Mouse (Mus musculus) C2C12 (cell line): Measurements from ENCODE around the gene Nefh. TPM values are rescaled to one million over a fixed set of nuclear protein-coding genes. Genes with fewer than 3 reads are reported as not detected.

Source experiments
- H3K27me3 ChIP-seq: one replicate; pipeline ENCODE4 v1.6.1; 2011; ENCODE audit not compliant: control insufficient read depth, insufficient read depth, insufficient read length
- H3K36me3 ChIP-seq: one replicate; pipeline ENCODE4 v1.6.1; 2011; ENCODE audit not compliant: control insufficient read depth, insufficient read depth
- H3K4me3 ChIP-seq: one replicate; pipeline ENCODE4 v1.5.1; 2011; ENCODE audit warnings: mild to moderate bottlenecking, control low read depth; ENCODE audit not compliant: poor library complexity, insufficient read depth, severe bottlenecking
- H3K79me2 ChIP-seq: one replicate; pipeline ENCODE4 v1.6.1; 2011; ENCODE audit not compliant: control insufficient read depth, insufficient read depth
- H3K79me3 ChIP-seq: one replicate; pipeline ENCODE4 v1.6.1; 2011; ENCODE audit warnings: low read depth, control low read depth
- H3ac ChIP-seq: one replicate; pipeline ENCODE3; 2011; ENCODE audit warnings: low read depth; ENCODE audit not compliant: control insufficient read depth, insufficient read length
- CEBPB ChIP-seq: IDR thresholded peaks from one replicate; pipeline ENCODE4 v1.6.1; 2011; ENCODE audit warnings: low read depth, mild to moderate bottlenecking, control low read depth, moderate library complexity
- CTCF ChIP-seq: IDR thresholded peaks from one replicate; pipeline ENCODE4 v1.5.1; 2011; ENCODE audit not compliant: control insufficient read depth, insufficient read depth, insufficient read length
- FOSL1 ChIP-seq: IDR thresholded peaks from one replicate; pipeline ENCODE4 v1.8.0; 2011; ENCODE audit warnings: mild to moderate bottlenecking, low read length; ENCODE audit not compliant: poor library complexity, insufficient read depth, severe bottlenecking
- MAX ChIP-seq: IDR thresholded peaks from one replicate; pipeline ENCODE4 v1.6.1; 2011; ENCODE audit warnings: mild to moderate bottlenecking, control low read depth
- MYOD1 ChIP-seq: IDR thresholded peaks from one replicate; pipeline ENCODE4 v1.6.1; 2011; ENCODE audit warnings: low read depth; ENCODE audit not compliant: control insufficient read depth, insufficient read length
- MYOG ChIP-seq: IDR thresholded peaks from one replicate; pipeline ENCODE4 v1.6.1; 2011; ENCODE audit not compliant: control insufficient read depth, insufficient read length; ENCODE audit errors: extremely low read depth
- USF1 ChIP-seq: IDR thresholded peaks from one replicate; pipeline ENCODE4 v1.6.1; 2011; ENCODE audit warnings: low read depth, mild to moderate bottlenecking, control low read depth, moderate library complexity
- long read RNA-seq, 2 experiments: library from polyadenylated mRNA; unstranded; transcript quantifications; one replicate each; pipeline ENCODE4 v2.0.0; 2019 to 2020
- polyA plus RNA-seq: library from polyadenylated mRNA; unstranded; fragments of >200 nt; fragmentation: generic; extraction: Trizol; gene quantifications from one replicate; pipeline ENCODE4 v1.2.1, GENCODE M21; 2012; ENCODE audit warnings: missing spikeins

The Nefh gene
- polyA plus RNA-seq, result 0.02 TPM
- long read RNA-seq, experiment 1, result 0 reads
- long read RNA-seq, experiment 2, result 0 reads

DNA sequence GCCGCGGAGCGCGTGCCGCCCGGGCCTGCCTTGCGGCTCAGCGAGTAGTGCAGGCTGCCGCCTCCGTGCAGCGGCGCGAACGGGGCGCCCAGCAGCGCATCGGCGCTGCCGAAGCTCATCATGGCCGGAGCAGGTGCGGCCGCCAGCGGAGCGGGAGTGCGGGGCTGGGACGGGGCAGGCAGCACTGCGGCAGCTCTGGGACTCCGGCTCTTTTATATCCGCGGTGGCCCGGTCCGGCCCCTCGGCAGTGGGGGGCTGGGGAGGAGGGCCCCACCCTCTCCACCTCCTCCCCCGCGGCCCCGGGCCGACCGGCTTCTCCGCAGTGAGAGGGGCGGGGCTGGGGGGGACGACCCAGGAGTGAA, at the start of gene Nefh:
Gene Nefh (minus strand): TSS at position 252 of the 362 bp plus-strand sequence.
- Histone ChIP-seq H3K79me3 (no peaks in the 10 kb centered on the region), H3K36me3 (no peaks in the 10 kb centered on the region), H3K79me2 (no peaks in the 10 kb centered on the region), H3ac (no peak within 1 kb of the TSS), H3K27me3 (peaks cover 61% of the 10 kb centered on the region), H3K4me3 (no peak within 1 kb of the TSS)
- no peak for TF ChIP-seq FOSL1
- TF ChIP-seq MYOD1, result no peak
- TF ChIP-seq CEBPB, result no peak
- no peak for TF ChIP-seq USF1
- no peak for TF ChIP-seq MYOG

DNA sequence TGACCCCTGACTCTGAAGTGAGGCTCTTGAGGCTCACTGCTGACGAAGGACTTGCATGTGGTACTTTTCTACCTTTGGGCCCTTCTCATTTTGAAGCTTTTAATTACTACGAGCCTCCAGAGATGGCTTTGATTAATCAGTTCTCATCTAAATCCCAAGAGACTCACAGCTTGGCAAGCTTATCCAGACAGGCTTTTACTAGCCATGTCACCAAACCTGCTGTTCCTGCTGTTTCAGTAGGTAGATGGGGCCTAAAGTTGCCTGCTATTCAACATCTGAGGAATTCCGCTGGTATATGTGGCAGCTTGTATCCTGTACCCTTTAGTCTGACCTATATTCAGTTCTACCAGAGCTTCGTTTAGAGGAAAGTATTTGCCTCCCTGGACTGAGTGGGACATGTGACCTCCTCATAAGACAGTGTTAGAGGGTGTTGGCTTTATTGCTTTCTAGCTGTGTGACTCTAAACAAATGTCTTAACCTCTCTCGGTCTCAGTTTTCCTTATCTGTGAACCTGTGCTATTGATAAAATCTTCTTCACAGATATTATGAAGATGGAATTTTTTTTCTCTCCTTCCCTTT, 48.8 kb upstream of the Nefh start:
- no peaks in the 10 kb centered on the region for H3K27me3 ChIP-seq
- no peaks in the 10 kb centered on the region for H3K79me3 ChIP-seq
- peaks cover 6% of the 10 kb centered on the region for H3K36me3 ChIP-seq
- H3ac ChIP-seq, result no peak overlapping the region
- peaks cover 13% of the 10 kb centered on the region for H3K79me2 ChIP-seq
- no peak overlapping the region for H3K4me3 ChIP-seq
- TF ChIP-seq MAX (no peak), CTCF (no peak), FOSL1 (no peak), CEBPB (no peak)

DNA sequence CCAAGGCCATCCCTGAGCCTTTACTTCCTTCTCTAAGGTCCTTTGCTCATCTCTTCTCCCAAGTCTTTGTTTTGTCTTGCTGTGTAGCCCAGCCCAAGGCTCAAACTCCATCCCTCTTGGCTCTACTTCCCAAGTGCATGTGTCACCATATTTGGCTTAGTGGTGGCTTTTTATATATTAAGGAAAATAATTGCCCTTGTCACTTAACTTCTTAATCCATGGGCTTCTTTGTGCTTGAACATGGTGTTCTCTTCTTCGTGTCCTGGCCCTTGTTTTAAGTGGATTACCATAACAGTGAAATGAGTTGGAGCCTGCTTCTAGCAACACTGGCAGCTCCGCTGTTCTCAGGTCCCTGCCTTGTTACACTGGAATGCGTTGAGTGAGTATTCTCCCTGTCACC, 47.8 kb upstream of the Nefh start:
- TF ChIP-seq MYOD1 (no peak), MYOG (no peak), CTCF (no peak), USF1 (no peak), CEBPB (no peak), MAX (no peak), FOSL1 (no peak)
- H3K79me3 ChIP-seq, result peaks cover 4% of the 10 kb centered on the region
- H3K36me3 ChIP-seq, result peaks cover 8% of the 10 kb centered on the region
- peaks cover 13% of the 10 kb centered on the region for H3K79me2 ChIP-seq
- H3ac ChIP-seq, result no peak overlapping the region
- H3K4me3 ChIP-seq, result no peak overlapping the region
- H3K27me3 ChIP-seq, result no peaks in the 10 kb centered on the region

- TF ChIP-seq MYOD1 (no peak), MYOG (no peak), CTCF (no peak), MAX (no peak), USF1 (no peak), FOSL1 (no peak), CEBPB (no peak)
- H3K4me3 ChIP-seq, result no peak overlapping the region
- no peak overlapping the region for H3ac ChIP-seq
- no peaks in the 10 kb centered on the region for H3K27me3 ChIP-seq
- H3K79me2 ChIP-seq, result peaks cover 24% of the 10 kb centered on the region
- H3K79me3 ChIP-seq, result peaks cover 8% of the 10 kb centered on the region
- peaks cover 8% of the 10 kb centered on the region for H3K36me3 ChIP-seq
Observed at GRCm38 (mm10) chr11:4992471-4992870, 44.6 kb upstream of the Nefh start.

- peaks cover 8% of the 10 kb centered on the region for H3K36me3 ChIP-seq
- peaks cover 23% of the 10 kb centered on the region for H3K79me2 ChIP-seq
- no peak overlapping the region for H3ac ChIP-seq
- H3K79me3 ChIP-seq, result peaks cover 10% of the 10 kb centered on the region
- H3K4me3 ChIP-seq, result no peak overlapping the region
- TF ChIP-seq CTCF (no peak), MYOG (no peak), FOSL1 (no peak), MYOD1 (no peak), MAX (no peak)
- H3K27me3 ChIP-seq, result no peaks in the 10 kb centered on the region
Observed at GRCm38 (mm10) chr11:4989187-4989586, 41.3 kb upstream of the Nefh start.

DNA sequence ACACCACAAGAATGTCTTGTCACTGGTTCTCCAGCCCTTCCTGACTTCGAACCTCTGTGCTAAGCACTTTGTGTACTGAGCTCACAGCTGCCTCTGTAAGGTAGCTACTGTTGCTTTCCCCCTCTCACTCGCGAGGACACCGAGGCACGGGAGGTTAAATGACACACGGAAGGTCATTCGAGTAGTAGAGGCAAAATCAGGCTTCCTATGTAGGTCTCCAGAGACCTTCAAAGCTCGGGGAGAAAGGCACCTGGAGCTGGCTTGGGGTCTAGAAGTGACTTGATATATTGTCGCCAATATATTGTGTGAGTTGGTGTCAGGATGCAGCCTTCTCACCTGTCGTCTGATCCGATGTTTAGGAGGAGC, 39.6 kb upstream of the Nefh start:
- H3K79me3 ChIP-seq, result peaks cover 10% of the 10 kb centered on the region
- no peak for TF ChIP-seq CEBPB
- no peak for TF ChIP-seq USF1
- no peak for TF ChIP-seq FOSL1
- no peak for TF ChIP-seq CTCF
- TF ChIP-seq MYOG, result no peak
- no peak for TF ChIP-seq MYOD1
- no peak for TF ChIP-seq MAX
- H3K79me2 ChIP-seq, result peaks cover 17% of the 10 kb centered on the region
- H3K27me3 ChIP-seq, result no peaks in the 10 kb centered on the region
- H3K36me3 ChIP-seq, result peaks cover 8% of the 10 kb centered on the region
- peak overlapping the region; percentile 26 for H3ac ChIP-seq
- peak overlapping the region; percentile 84 for H3K4me3 ChIP-seq
